Mouse (Mus musculus) thymus, postnatal 36 days (tissue): ENCODE results near the gene Cetn2.

Experiments used
- DNase-seq, 2 experiments: peaks; one replicate each; pipeline ENCODE4 v3.0.0; 2022; ENCODE audit warnings: mixed read lengths in 2 of 2

The Cetn2 gene

DNA sequence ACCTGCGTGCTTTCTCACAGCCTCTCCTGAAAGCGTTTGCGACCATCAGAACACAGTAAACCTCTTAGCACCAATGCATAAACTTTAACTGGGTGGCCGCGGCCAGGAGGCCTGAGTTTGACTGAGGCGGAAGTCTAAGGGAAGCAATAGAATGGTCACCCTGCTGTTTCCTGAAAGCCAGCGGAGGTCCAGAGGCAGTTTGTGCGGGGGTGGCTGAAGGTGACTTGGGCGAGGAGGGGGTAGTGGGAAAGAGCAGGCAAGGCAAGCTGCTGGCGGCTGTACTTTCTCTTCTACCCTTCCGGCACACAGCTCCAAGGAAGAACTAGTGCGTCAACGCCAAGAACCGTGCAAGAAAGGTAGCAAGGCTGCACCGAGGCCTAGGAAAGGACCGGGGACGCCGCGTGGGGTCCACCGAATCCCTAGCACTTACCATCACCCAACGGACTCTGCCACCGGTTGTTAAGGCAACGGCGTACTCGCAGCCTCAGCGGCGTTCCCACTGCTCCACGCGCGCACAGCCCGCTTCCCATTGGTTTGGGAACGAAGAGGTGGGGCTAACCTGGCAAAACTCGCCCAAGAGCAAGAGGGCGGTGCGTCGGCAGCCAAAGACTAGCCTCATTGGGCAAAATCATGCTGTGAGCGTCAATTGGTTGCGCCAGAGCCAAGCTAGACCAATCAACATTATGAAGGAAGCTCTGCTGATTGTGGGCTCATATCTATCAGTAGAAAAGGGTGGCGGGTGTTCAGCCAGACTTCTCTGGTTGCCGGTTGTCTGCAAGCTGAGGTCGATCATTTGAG is at the start of gene Cetn2, which contains the start of gene Nsdhl:
TSS of gene Cetn2 (minus strand) at position 528 of the 798 bp plus-strand sequence.
TSS of gene Nsdhl (plus strand) at position 674 of the 798 bp plus-strand sequence.
- peak; percentile 78 to 88 for DNase-seq

DNA sequence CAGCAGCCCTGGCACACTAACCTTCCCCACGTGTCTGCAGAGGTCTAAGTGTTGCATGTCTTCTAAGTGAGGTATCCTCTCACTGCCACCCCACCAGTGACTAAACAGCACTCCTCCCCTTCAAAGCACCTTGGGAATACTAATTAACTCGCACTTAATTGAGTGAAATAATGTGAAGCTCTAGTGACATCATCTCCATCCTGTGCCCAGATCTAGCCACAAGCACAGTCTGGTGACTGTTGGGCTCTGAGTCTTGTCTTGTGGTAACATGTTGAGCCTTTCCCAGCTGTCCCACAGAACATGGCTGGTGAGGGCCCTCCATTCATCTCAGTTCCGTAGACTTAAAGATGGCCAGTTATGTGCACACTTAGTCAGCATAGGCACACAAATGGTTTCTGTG is 44.5 kb upstream of the Cetn2 start:
- DNase-seq = no peak

DNA sequence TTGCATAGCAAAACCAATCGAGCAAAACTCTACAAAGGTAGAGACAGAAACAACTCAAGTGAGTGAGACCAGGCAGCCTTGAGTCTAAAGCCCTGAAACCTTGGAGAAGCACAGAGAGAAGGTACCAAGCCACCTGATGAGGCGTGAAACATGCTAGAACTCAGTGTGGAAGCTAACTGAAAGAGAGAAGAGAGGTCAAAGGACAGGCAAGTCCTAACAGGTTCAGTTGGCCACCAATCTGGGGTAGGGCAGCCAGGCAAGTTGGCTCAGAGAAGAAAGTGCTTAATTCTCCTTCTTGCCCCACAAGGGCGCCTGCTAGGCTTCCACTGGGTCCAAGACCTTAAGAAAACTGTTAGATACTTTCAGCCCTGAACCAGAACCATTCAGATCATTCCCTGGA is 43.3 kb upstream of the Cetn2 start:
- no peak for DNase-seq

DNA sequence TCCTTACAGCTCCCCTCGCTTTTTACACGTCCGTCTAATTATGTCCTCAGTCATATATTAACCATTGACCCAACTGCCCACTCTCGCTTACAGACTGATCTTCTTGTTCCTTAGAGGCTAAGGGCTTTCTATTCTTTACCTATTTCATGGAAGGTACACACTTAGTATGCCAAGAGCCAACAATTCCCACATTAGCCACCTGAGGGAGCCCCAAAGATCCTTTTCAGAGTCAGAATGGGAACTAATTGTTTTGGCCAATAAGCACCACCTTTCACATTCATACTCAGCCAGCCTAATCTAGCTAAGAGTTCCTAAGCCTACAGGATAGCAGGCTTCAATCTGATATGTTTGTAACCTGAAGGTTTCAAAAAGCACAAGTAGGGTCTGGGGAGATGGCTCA is 42.2 kb upstream of the Cetn2 start:
- DNase-seq = peak in 1 of 2 experiments; percentile 2

DNA sequence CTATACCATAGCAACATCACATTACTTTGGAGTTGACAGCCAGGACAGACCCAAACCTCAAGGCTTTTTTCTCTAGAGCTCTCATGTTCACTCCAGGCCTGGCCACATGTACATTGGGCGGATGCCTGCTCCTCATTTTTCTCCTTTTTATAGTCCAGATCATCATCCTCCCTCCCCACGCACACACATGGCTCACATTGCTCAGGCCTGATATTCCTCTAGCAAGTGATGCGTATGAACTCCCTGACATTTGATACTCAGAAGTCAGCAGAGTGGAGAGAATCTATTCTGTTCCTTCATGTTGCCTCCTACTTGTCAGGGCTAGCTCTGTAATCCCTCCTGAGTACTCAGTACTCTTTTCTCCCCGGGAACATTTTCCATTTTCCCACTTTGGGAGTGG is 38.3 kb upstream of the Cetn2 start:
- DNase-seq = no peak

DNA sequence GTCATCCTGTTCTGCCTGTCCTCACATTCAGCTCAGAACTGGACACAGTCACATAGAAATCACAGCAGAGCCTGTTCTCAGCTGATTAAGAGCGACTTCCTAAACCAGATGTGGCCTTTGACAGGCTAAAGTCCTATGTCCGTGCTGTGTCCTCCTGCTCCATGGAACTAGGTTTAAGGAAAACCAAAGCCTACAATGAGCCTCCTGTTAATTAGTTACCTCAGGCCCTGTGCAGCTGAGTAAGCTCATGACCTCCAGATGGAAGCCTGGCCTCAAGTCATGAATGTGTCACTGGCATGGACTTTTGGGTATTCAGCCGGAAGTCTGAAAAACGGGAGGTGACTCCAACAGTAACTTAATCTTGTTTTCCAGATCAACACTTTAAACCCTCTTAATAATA is 35.3 kb upstream of the Cetn2 start:
- no peak for DNase-seq

DNA sequence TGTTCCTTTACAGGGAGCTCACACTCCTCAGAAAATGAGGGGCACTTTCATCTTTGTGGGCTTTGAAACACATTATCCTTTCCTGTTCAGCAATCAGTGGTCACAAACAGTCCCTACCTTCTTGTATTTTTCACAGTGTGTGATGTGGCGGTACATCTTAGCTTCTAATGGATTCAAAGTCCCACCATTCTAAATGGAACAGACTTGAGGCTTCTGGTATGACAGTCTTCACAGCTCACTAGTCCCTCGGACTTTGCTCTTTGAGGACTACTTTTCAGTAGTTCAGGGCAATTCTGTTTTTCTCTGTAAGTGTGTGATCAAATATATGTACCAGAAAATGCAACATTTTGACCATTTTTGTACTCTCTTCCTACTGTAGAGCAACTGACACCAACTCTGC is 3.2 kb upstream of the Cetn2 start:
- DNase-seq = no peak

DNA sequence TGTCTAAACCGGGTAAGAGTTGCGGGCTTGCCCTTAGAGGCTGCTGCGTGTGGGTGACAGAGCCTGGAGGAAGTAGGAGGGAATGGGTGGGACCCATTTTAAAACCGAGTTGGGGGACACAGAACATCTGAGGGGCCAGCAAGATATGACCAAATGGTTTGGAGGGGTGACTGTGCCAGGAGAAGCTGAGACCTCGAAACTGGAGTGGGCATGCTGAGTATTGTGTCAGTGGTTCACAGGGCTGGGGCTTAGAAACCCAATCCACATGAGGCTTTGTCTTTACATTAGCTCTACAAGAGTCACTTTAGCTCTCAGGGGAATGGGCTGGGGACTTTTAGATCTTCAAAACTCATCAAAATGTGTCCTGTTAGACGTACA is 460 bp upstream of the Cetn2 start:
- no peak for DNase-seq

DNA sequence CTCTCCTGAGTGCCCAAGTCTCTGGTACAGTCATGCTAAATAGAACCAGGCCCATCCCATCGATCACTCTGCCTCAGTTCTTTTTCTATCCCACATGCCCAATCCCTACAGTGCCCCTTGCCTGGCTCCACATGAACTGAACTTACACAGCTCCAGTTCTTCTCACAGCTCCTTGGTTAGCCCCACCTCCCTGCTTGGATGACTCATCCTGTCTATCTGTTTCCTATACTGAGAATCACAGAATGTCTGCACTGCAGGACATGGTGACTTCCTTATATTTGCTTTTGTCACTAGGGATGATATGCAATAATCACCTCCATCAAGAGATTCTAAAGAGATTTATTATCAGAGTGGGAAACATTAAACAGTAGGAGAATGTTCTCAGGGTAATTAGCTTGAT is 6.6 kb downstream of the Cetn2 start:
- no peak for DNase-seq

DNA sequence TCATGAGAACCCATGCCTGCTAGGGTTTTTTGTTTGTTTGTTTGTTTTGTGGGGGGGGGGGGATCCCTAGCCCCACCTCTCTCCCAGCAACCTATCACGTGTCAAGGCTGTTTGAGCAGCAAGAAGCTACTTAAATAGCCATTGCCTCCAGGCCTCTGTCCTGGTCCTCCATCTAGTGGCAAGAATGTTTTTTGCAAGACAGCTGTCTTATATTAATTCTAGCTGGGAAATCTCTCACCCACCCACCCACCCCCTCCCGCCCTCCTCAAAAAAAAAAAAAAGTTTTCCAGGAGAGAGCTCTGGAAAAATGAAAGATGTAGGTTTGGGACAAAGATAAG is 9.8 kb downstream of the Cetn2 start:
- DNase-seq = no peak

DNA sequence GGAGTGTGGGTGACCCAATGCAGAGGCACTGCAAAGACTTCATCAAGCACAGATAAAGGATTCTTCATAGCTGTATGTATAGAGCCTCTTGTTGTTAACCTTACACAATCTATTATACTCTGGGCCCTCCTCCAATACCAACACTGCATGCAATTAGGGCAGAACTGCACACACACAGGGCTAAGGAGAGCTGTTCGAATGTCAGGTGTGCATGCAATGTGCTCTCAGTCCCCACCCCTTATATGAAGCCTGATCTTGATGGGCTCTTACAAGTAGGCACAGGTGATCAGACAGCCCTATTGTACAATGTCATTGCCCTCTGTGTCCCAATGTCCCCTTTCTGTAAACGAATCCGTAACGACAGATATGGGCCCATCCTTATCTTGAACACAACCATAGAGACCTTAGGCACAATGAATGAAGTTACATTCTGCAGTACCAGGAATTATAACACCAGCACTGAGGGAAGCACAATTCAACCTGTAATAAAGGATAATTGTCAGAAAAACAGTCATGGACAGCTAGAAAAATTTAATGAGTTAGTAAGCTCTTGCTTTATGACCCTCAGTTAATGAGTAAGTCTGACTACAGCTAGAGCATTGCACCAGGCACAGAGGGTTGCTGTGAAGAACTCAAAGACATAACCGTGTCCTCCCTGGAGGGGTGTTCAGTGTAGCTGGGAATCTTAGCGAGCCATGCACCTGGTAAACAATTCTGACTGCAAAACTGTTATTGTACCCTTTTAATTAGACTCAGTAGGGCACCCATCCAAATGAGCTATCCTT is 10.4 kb downstream of the Cetn2 start:
- no peak for DNase-seq

DNA sequence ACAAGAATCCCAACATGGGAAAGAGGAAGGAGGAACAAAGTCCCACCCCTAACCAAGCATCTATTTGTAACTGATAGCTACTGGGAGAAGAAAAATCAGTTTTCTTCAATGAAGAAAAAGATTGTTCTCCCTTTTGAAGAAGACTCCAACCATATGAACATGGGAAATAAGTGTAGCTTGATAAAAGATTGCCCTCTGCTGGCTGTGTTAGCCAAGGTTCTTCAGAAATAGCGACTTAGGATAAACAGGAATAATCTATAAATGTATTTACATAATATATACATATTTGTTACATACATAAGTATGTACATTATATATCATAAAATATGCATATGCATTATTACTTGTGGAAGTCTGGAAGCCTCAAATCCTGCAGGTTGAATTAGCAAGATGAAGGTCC is 15.7 kb downstream of the Cetn2 start:
- DNase-seq = no peak

DNA sequence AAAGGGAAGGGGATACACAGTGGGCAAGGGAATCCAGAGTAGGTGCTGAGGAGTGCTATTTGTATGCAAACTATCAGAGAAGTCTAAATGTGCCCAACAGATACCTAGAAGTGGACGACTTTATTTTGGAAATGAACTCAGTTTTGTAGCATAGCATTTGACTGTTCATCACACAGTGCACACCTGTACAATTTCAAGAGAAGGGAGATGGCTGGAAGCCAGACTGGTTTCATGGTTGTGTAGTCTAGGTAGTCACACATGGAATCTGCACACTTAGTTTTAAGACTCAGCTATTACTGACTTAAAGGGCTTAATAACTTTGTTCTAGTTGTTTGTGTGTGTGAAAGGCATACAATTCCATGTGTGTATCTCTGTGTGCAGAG is 22.2 kb downstream of the Cetn2 start:
- DNase-seq = no peak

DNA sequence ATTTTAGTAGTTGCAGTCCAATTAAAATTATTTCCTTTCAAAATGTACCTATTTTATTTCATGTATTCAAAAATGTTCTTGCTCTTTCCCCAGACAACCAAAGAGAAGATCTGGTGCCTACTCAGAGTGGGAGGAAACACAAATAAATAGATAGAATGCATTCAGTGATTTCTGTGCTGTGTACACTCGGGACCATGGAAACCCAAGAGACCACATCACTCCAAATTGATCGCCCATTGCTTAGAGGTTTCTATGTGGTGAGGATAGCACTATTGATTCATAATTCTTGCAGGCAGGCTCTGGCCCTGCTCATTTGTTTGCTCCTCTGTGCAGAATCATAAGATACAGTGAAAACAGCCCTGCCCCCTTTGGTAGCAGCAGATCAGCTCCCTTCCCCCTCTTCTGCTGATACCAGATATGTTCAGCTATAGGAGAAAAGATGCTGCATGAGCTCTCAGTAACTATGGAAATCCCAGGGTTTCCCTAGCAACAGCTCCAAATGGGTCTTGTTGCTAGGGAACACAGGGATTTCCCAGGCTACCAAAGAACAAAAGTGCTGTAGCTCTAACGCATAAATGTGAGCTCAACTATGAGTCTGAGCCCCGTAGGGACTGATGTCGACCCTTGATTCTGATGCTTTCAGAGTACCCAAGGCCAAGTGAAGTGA is 22.7 kb downstream of the Cetn2 start:
- DNase-seq = no peak
